In genomic region chr5:36478540-36479420, GRCm38 (mm10) we compare ENCODE assay signal across 18 mouse cellular contexts. TPM values are rescaled to one million over a fixed set of nuclear protein-coding genes. Genes with fewer than 3 reads are reported as not detected.
A peak's percentile ranks its signal among the peaks of the same experiment; 100 is the strongest.
DNase-seq lines count a peak whose midpoint lies in the region; TF ChIP-seq lines count a peak whose summit lies in the region.
"Had no signal": no experiment of that assay in that cellular context is flagged by ENCODE, and none has a peak within 500 bp of the region (broad histone marks: within the 10 kb centered on the region; RNA-seq: fewer than 3 reads in every experiment).

No protein-coding gene starts in this region.

- peaks cover 18% of the 10 kb centered on the region for H3K36me3 ChIP-seq in heart, adult 2 months (ENCODE audit: control insufficient read depth, insufficient read depth, low read length)

- peaks cover 34% of the 10 kb centered on the region for H3K4me1 ChIP-seq in heart, adult 2 months (ENCODE audit: control insufficient read depth, insufficient read depth, low read length)

- TF ChIP-seq POLR2A in heart, adult 2 months (IDR thresholded peaks at IDR 0.05; ENCODE audit: insufficient read depth, low read depth, low read length), result no peak

- peak overlapping the region; percentile 68 for H3K27ac ChIP-seq in heart, adult 2 months
- H3K27ac ChIP-seq in layer of hippocampus, adult 2 months, result peak overlapping the region; percentile 32; the same call in 1 of the 2 replicates
- H3K27ac ChIP-seq: forebrain, embryonic 10.5 days; hindbrain, embryonic 12.5 days; liver, embryonic 14.5 days; macrophage; stomach, postnatal 0 days had no signal

- H3K79me2 ChIP-seq in heart, adult 2 months (replicated peaks; ENCODE audit: control insufficient read depth, insufficient read depth, low read length), result peaks cover 10% of the 10 kb centered on the region

- WGBS in heart, adult 2 months, result 36% methylated on average over 6 of the region's 6 CpGs

- TF ChIP-seq EP300 in heart, adult 2 months (IDR thresholded peaks at IDR 0.05; ENCODE audit: insufficient read depth, low read depth, low read length), result 0 out of 2 replicates have a peak, but pooled peaks have one; percentile 30

- no peak for TF ChIP-seq CTCF in heart, adult 2 months (IDR thresholded peaks at IDR 0.05)
- no peak for TF ChIP-seq CTCF in layer of hippocampus, adult 2 months (conservative IDR thresholded peaks at IDR 0.05)

- H3K9ac ChIP-seq in heart, adult 2 months (ENCODE audit: low read depth, low read length), result peak overlapping the region; percentile 48
- H3K9ac ChIP-seq: forebrain, postnatal 0 days; heart, embryonic 12.5 days; hindbrain, embryonic 12.5 days; liver, embryonic 14.5 days had no signal

- peak; percentile 61 for DNase-seq in adrenal gland, adult 2 months
- DNase-seq in adrenal gland, adult 8-10 months, result no peak
- DNase-seq in heart, adult 2 months, result peak; percentile 34 to 50
- no peak for DNase-seq in heart, postnatal 36 days
- no peak for DNase-seq in layer of hippocampus, adult 2 months (ENCODE audit: low spot score in 2 of 2)
- no peak for DNase-seq in layer of hippocampus, adult 8-10 months (ENCODE audit: low spot score in 2 of 2)
- peak; percentile 39 for DNase-seq in 416B (ENCODE audit: low read depth)
- no peak for DNase-seq in cerebellum, postnatal 14 days
- DNase-seq: cerebellum, adult 2 months; forebrain, postnatal 0 days; kidney, postnatal 4 days; thymus, postnatal 14 days had no signal

- no peaks in the 10 kb centered on the region for H3K27me3 ChIP-seq in heart, adult 2 months (ENCODE audit: control insufficient read depth, insufficient read depth, low read length)
- H3K27me3 ChIP-seq: heart, embryonic 12.5 days; hindbrain, embryonic 12.5 days had no signal

- intact Hi-C loops in heart, adult 2 months (cut with DNase I), result no loop called here
- intact Hi-C loops in heart, postnatal 36 days (cut with DNase I), result no loop called here

- H3K4me3 ChIP-seq in heart, adult 2 months, result no peak overlapping the region
- H3K4me3 ChIP-seq in layer of hippocampus, adult 2 months, result no peak overlapping the region
- H3K4me3 ChIP-seq: forebrain, embryonic 10.5 days; heart, embryonic 12.5 days; hindbrain, embryonic 12.5 days had no signal

RNA-seq across cellular contexts. Expression of gene Tada2b, which starts 5.3 kb away (rescaled TPM):
- total RNA-seq in adrenal gland, adult 2 months (2021), result 10 to 100 TPM; 31.9 to 39.4 TPM
- polyA plus RNA-seq in adrenal gland, adult 2 months (2012; rRNA removed), result 24.0 and 25.9 TPM in 2 replicates
- total RNA-seq in adrenal gland, adult 8-10 months (2022), result 10 to 100 TPM; 34.0 to 42.2 (median 35.6) TPM
- 10 to 100 TPM; 13.5 to 16.9 TPM for total RNA-seq in heart, adult 2 months (2021)
- 8.5 and 11.5 TPM in 2 replicates for polyA plus RNA-seq in heart, adult 2 months (2012; rRNA removed)
- total RNA-seq in heart, postnatal 36 days (2021), result 10 to 100 TPM; 13.3 to 15.0 TPM
- total RNA-seq in layer of hippocampus, adult 2 months (2021), result 10 to 100 TPM; 36.9 to 37.2 TPM
- total RNA-seq in layer of hippocampus, adult 8-10 months (2022), result 10 to 100 TPM; 35.2 to 37.2 (median 36.3) TPM

RNA-seq across cellular contexts. Expression of gene Ccdc96, which starts 5.6 kb away (rescaled TPM):
- under 1 TPM; 0.35 to 0.52 TPM for total RNA-seq in adrenal gland, adult 2 months (2021)
- 0.10 TPM in 1 of 2 replicates, not detected in the other for polyA plus RNA-seq in adrenal gland, adult 2 months (2012; rRNA removed)
- total RNA-seq in adrenal gland, adult 8-10 months (2022), result under 1 TPM; 0.38 to 0.99 (median 0.55) TPM
- total RNA-seq in heart, adult 2 months (2021), result under 1 TPM; 0.21 to 0.39 TPM
- polyA plus RNA-seq in heart, adult 2 months (2012; rRNA removed), result 0.09 and 0.14 TPM in 2 replicates
- total RNA-seq in heart, postnatal 36 days (2021), result under 1 TPM; 0.19 to 0.33 TPM
- 1 to 10 TPM in 1 of 2 experiments, under 1 TPM in 1; 0.91 to 1.3 TPM for total RNA-seq in layer of hippocampus, adult 2 months (2021)
- total RNA-seq in layer of hippocampus, adult 8-10 months (2022), result 1 to 10 TPM in 3 of 4 experiments, under 1 TPM in 1; 0.87 to 1.7 (median 1.2) TPM

RNA-seq across cellular contexts. Expression of gene Grpel1, which starts 14.0 kb away (rescaled TPM):
- total RNA-seq in adrenal gland, adult 2 months (2021), result 10 to 100 TPM; 79.9 to 86.9 TPM
- polyA plus RNA-seq in adrenal gland, adult 2 months (2012; rRNA removed), result 20.6 and 28.7 TPM in 2 replicates
- 10 to 100 TPM; 53.4 to 69.1 (median 62.6) TPM for total RNA-seq in adrenal gland, adult 8-10 months (2022)
- total RNA-seq in heart, adult 2 months (2021), result 10 to 100 TPM; 52.1 to 64.3 TPM
- 29.8 and 35.5 TPM in 2 replicates for polyA plus RNA-seq in heart, adult 2 months (2012; rRNA removed)
- 10 to 100 TPM; 63.0 to 63.2 TPM for total RNA-seq in heart, postnatal 36 days (2021)
- total RNA-seq in layer of hippocampus, adult 2 months (2021), result 10 to 100 TPM; 24.0 to 24.5 TPM
- total RNA-seq in layer of hippocampus, adult 8-10 months (2022), result 10 to 100 TPM; 20.7 to 22.7 (median 21.3) TPM

Comparison
In these comparisons a context has a peak if more than half of its experiments do, and no peak if none do; other contexts are left out.
1. DNase-seq: peak in adrenal gland, adult 2 months (single experiment), heart, adult 2 months (2 of 2) and 416B (single experiment); none in adrenal gland, adult 8-10 months (single experiment), heart, postnatal 36 days (0 of 2), layer of hippocampus, adult 2 months (0 of 2), layer of hippocampus, adult 8-10 months (0 of 2) and cerebellum, postnatal 14 days (0 of 2).